Mouse (Mus musculus): ENCODE measurements around the gene Tnpo2. TPM values are rescaled to one million over a fixed set of nuclear protein-coding genes. Genes with fewer than 3 reads are reported as not detected.

The Tnpo2 gene
- polyA plus RNA-seq, 1 experiment from 2014 or later: 31.0 TPM

GRCm38 (mm10) chr8:85059879-85060616 is 23.3 kb downstream of the Tnpo2 start, which contains the start of gene Fbxw9:
Fbxw9 (plus strand) TSS chr8:85060055.
- under 1% methylated on average over 52 of the region's 53 CpGs for WGBS
- peaks cover 12% of the 10 kb centered on the region; the same call in 1 of the 2 replicates for H3K36me3 ChIP-seq (ENCODE audit: control insufficient read depth, insufficient read depth, low read length)
- no peaks in the 10 kb centered on the region for H3K9me3 ChIP-seq (replicated peaks; ENCODE audit: control insufficient read depth, low read length)
- H3K4me1 ChIP-seq (ENCODE audit: control insufficient read depth, insufficient read depth, low read length): peaks cover 10% of the 10 kb centered on the region
- H3K27me3 ChIP-seq (ENCODE audit: control insufficient read depth, insufficient read depth, low read length): no peaks in the 10 kb centered on the region
- peak within 1 kb of the TSS; percentile 91 for H3K4me3 ChIP-seq (replicated peaks; ENCODE audit: low read length)
- peak within 1 kb of the TSS; percentile 82 for H3K9ac ChIP-seq (ENCODE audit: low read length)
- peak; percentile 91 for ATAC-seq (ENCODE audit: insufficient read depth, low FRiP score)
- peak within 1 kb of the TSS; percentile 38; the same call in 1 of the 2 replicates for H3K27ac ChIP-seq (ENCODE audit: low read length)
- H3K4me2 ChIP-seq (ENCODE audit: low read depth, low read length): peak within 1 kb of the TSS; percentile 94

GRCm38 (mm10) chr8:85062603-85063002 is 25.9 kb downstream of the Tnpo2 start:
- no peaks in the 10 kb centered on the region for H3K36me3 ChIP-seq (ENCODE audit: control insufficient read depth, insufficient read depth, low read length)
- H3K27ac ChIP-seq (ENCODE audit: low read length): no peak overlapping the region
- ATAC-seq (ENCODE audit: insufficient read depth, low FRiP score): no peak
- H3K4me2 ChIP-seq (ENCODE audit: low read depth, low read length): no peak overlapping the region
- H3K4me3 ChIP-seq (replicated peaks; ENCODE audit: low read length): no peak overlapping the region
- H3K9ac ChIP-seq (ENCODE audit: low read length): no peak overlapping the region
- WGBS: 92% methylated on average over 4 of the region's 4 CpGs
- no peaks in the 10 kb centered on the region for H3K27me3 ChIP-seq (ENCODE audit: control insufficient read depth, insufficient read depth, low read length)
- H3K9me3 ChIP-seq (replicated peaks; ENCODE audit: control insufficient read depth, low read length): no peaks in the 10 kb centered on the region
- H3K4me1 ChIP-seq (ENCODE audit: control insufficient read depth, insufficient read depth, low read length): peaks cover 10% of the 10 kb centered on the region

- Histone ChIP-seq H3K36me3 (ENCODE audit: control insufficient read depth, insufficient read depth, low read length) (no peaks in the 10 kb centered on the region), H3K27ac (ENCODE audit: low read length) (no peak overlapping the region), H3K4me3 (replicated peaks; ENCODE audit: low read length) (no peak overlapping the region), H3K9ac (ENCODE audit: low read length) (no peak overlapping the region), H3K27me3 (ENCODE audit: control insufficient read depth, insufficient read depth, low read length) (no peaks in the 10 kb centered on the region), H3K4me1 (ENCODE audit: control insufficient read depth, insufficient read depth, low read length) (peaks cover 10% of the 10 kb centered on the region), H3K9me3 (replicated peaks; ENCODE audit: control insufficient read depth, low read length) (no peaks in the 10 kb centered on the region), H3K4me2 (ENCODE audit: low read depth, low read length) (no peak overlapping the region)
- no peak for ATAC-seq (ENCODE audit: insufficient read depth, low FRiP score)
- 16% methylated on average over 2 of the region's 2 CpGs for WGBS
These were observed 28.5 kb downstream of the Tnpo2 start for GRCm38 (mm10) chr8:85065213-85065612.

- no peaks in the 10 kb centered on the region for H3K9me3 ChIP-seq (replicated peaks; ENCODE audit: control insufficient read depth, low read length)
- H3K4me3 ChIP-seq (replicated peaks; ENCODE audit: low read length): no peak overlapping the region
- H3K27ac ChIP-seq (ENCODE audit: low read length): no peak overlapping the region
- H3K27me3 ChIP-seq (ENCODE audit: control insufficient read depth, insufficient read depth, low read length): no peaks in the 10 kb centered on the region
- H3K4me1 ChIP-seq (ENCODE audit: control insufficient read depth, insufficient read depth, low read length): peaks cover 4% of the 10 kb centered on the region; the same call in 1 of the 2 replicates
- H3K4me2 ChIP-seq (ENCODE audit: low read depth, low read length): no peak overlapping the region
- H3K36me3 ChIP-seq (ENCODE audit: control insufficient read depth, insufficient read depth, low read length): no peaks in the 10 kb centered on the region
- ATAC-seq (ENCODE audit: insufficient read depth, low FRiP score): no peak
- H3K9ac ChIP-seq (ENCODE audit: low read length): no peak overlapping the region
- 92% methylated on average over 2 of the region's 2 CpGs for WGBS
These were observed 30.4 kb downstream of the Tnpo2 start for GRCm38 (mm10) chr8:85067155-85067554.

- Histone ChIP-seq H3K36me3 (ENCODE audit: control insufficient read depth, insufficient read depth, low read length) (no peaks in the 10 kb centered on the region), H3K9me3 (replicated peaks; ENCODE audit: control insufficient read depth, low read length) (no peaks in the 10 kb centered on the region), H3K27me3 (ENCODE audit: control insufficient read depth, insufficient read depth, low read length) (no peaks in the 10 kb centered on the region), H3K4me2 (ENCODE audit: low read depth, low read length) (no peak within 1 kb of the TSS), H3K27ac (ENCODE audit: low read length) (no peak within 1 kb of the TSS), H3K4me1 (ENCODE audit: control insufficient read depth, insufficient read depth, low read length) (peaks cover 11% of the 10 kb centered on the region), H3K9ac (ENCODE audit: low read length) (no peak within 1 kb of the TSS), H3K4me3 (replicated peaks; ENCODE audit: low read length) (no peak within 1 kb of the TSS)
- no peak for ATAC-seq (ENCODE audit: insufficient read depth, low FRiP score)
These were observed 31.3 kb downstream of the Tnpo2 start, which contains the start of gene Gm5741 for GRCm38 (mm10) chr8:85067982-85068381. Gm5741 (minus strand) TSS chr8:85067982.

- WGBS: 79% methylated on average over 5 of the region's 5 CpGs
- no peak for ATAC-seq (ENCODE audit: insufficient read depth, low FRiP score)
- H3K9me3 ChIP-seq (replicated peaks; ENCODE audit: control insufficient read depth, low read length): no peaks in the 10 kb centered on the region
- peak overlapping the region; percentile 86 for H3K4me3 ChIP-seq (replicated peaks; ENCODE audit: low read length)
- H3K4me2 ChIP-seq (ENCODE audit: low read depth, low read length): peak overlapping the region; percentile 94
- peaks cover 11% of the 10 kb centered on the region for H3K4me1 ChIP-seq (ENCODE audit: control insufficient read depth, insufficient read depth, low read length)
- no peaks in the 10 kb centered on the region for H3K27me3 ChIP-seq (ENCODE audit: control insufficient read depth, insufficient read depth, low read length)
- peak overlapping the region; percentile 97 for H3K27ac ChIP-seq (ENCODE audit: low read length)
- H3K9ac ChIP-seq (ENCODE audit: low read length): peak overlapping the region; percentile 98
- H3K36me3 ChIP-seq (ENCODE audit: control insufficient read depth, insufficient read depth, low read length): no peaks in the 10 kb centered on the region; the same call in 1 of the 2 replicates
These were observed 34.3 kb downstream of the Tnpo2 start for GRCm38 (mm10) chr8:85071041-85071440.

GRCm38 (mm10) chr8:85071514-85072281 is 35.0 kb downstream of the Tnpo2 start, which contains the start of gene Dhps:
Dhps (plus strand) TSS chr8:85071757.
- no peaks in the 10 kb centered on the region for H3K9me3 ChIP-seq (replicated peaks; ENCODE audit: control insufficient read depth, low read length)

GRCm38 (mm10) chr8:85072364-85072929 is 35.7 kb downstream of the Tnpo2 start:
- H3K4me1 ChIP-seq (ENCODE audit: control insufficient read depth, insufficient read depth, low read length): peaks cover 11% of the 10 kb centered on the region
- no peaks in the 10 kb centered on the region for H3K9me3 ChIP-seq (replicated peaks; ENCODE audit: control insufficient read depth, low read length)
- no peak for ATAC-seq (ENCODE audit: insufficient read depth, low FRiP score)
- H3K4me3 ChIP-seq (replicated peaks; ENCODE audit: low read length): peak overlapping the region; percentile 86
- no peaks in the 10 kb centered on the region; the same call in 1 of the 2 replicates for H3K36me3 ChIP-seq (ENCODE audit: control insufficient read depth, insufficient read depth, low read length)
- peak overlapping the region; percentile 94 for H3K4me2 ChIP-seq (ENCODE audit: low read depth, low read length)
- peak overlapping the region; percentile 98 for H3K9ac ChIP-seq (ENCODE audit: low read length)
- WGBS: 31% methylated on average over 9 of the region's 9 CpGs
- H3K27ac ChIP-seq (ENCODE audit: low read length): peak overlapping the region; percentile 97
- no peaks in the 10 kb centered on the region for H3K27me3 ChIP-seq (ENCODE audit: control insufficient read depth, insufficient read depth, low read length)

More at GRCm38 (mm10) chr8:85071514-85072281, 35.0 kb downstream of the Tnpo2 start, which contains the start of gene Dhps:
- Histone ChIP-seq H3K36me3 (ENCODE audit: control insufficient read depth, insufficient read depth, low read length) (no peaks in the 10 kb centered on the region; the same call in 1 of the 2 replicates), H3K4me1 (ENCODE audit: control insufficient read depth, insufficient read depth, low read length) (peaks cover 11% of the 10 kb centered on the region), H3K9ac (ENCODE audit: low read length) (peak within 1 kb of the TSS; percentile 98), H3K27ac (ENCODE audit: low read length) (peak within 1 kb of the TSS; percentile 97), H3K4me2 (ENCODE audit: low read depth, low read length) (peak within 1 kb of the TSS; percentile 94), H3K27me3 (ENCODE audit: control insufficient read depth, insufficient read depth, low read length) (no peaks in the 10 kb centered on the region), H3K4me3 (replicated peaks; ENCODE audit: low read length) (peak within 1 kb of the TSS; percentile 86)
- peak; percentile 91 for ATAC-seq (ENCODE audit: insufficient read depth, low FRiP score)
- WGBS: under 1% methylated on average over 68 of the region's 68 CpGs
